In the genomic region with DNA sequence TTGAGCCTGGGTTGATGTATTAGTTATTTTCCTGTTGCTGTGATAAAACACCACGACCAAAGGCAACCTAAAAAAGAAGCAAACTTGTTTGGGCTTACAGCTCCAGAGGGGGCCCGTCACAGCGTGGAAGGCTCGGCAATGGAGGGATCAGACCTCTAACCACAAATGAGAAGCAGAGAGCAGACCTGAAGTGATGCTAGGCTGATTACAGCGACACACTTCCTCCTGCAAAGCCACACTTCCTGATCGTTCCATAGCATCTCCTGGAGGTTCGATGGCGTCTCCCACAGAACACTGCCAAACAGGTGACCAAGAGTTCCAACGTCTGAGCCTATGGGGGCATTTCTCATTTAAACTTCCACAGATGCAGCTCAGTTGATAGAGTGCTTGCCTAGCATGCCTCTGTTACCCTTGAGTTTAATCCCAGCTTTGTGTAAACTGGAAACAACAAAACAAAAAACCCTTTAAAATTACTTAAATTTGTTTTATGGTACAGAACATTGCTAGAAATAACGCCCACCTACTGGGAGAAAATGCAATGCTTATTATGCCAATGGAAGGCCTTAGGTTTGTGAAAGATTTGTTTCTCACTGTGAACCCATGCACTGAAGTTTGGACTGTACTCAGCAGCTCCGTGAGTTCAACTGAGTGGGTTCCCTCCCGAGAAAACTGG, we compare ENCODE assay signal across 27 mouse cellular contexts.
DNase-seq lines count a peak whose midpoint lies in the region; ATAC-seq and TF ChIP-seq lines count a peak whose summit lies in the region.
"Had no signal": no experiment of that assay in that cellular context is flagged by ENCODE, and none has a peak within 500 bp of the region (broad histone marks: within the 10 kb centered on the region; RNA-seq: fewer than 3 reads in every experiment).

No protein-coding gene starts in this region.

- 76% methylated on average over 12 of the region's 12 CpGs for WGBS in heart, embryonic 10.5 days
- 23% methylated on average over 12 of the region's 12 CpGs for WGBS in liver, embryonic 14.5 days (ENCODE audit: insufficient replicate concordance)
- 84% methylated on average over 12 of the region's 12 CpGs for WGBS in stomach, postnatal 0 days
- WGBS in intestine, embryonic 16.5 days: 82% methylated on average over 12 of the region's 12 CpGs

- H3K9me3 ChIP-seq in heart, embryonic 10.5 days: no peaks in the 10 kb centered on the region
- H3K9me3 ChIP-seq in liver, embryonic 14.5 days (ENCODE audit: control insufficient read depth, low read length): no peaks in the 10 kb centered on the region
- no peaks in the 10 kb centered on the region for H3K9me3 ChIP-seq in stomach, postnatal 0 days (ENCODE audit: control insufficient read depth, low read length)
- no peaks in the 10 kb centered on the region for H3K9me3 ChIP-seq in intestine, embryonic 16.5 days (ENCODE audit: control insufficient read depth, low read length)
- H3K9me3 ChIP-seq: embryonic facial prominence, embryonic 12.5 days; hindbrain, embryonic 13.5 days; kidney, embryonic 15.5 days; midbrain, embryonic 13.5 days; neural tube, embryonic 13.5 days; stomach, embryonic 15.5 days had no signal

- no peak overlapping the region for H3K27ac ChIP-seq in heart, embryonic 10.5 days
- peak overlapping the region; percentile 3; the same call in 1 of the 2 replicates for H3K27ac ChIP-seq in liver, embryonic 14.5 days
- H3K27ac ChIP-seq in stomach, postnatal 0 days (replicated peaks): no peak overlapping the region
- no peak overlapping the region for H3K27ac ChIP-seq in intestine, embryonic 16.5 days (ENCODE audit: low read length)
- H3K27ac ChIP-seq: embryonic facial prominence, embryonic 12.5 days; hindbrain, embryonic 13.5 days; kidney, embryonic 15.5 days; midbrain, embryonic 13.5 days; neural tube, embryonic 13.5 days; stomach, embryonic 15.5 days had no signal

- no peak overlapping the region for H3K4me3 ChIP-seq in heart, embryonic 10.5 days
- no peak overlapping the region for H3K4me3 ChIP-seq in liver, embryonic 14.5 days (ENCODE audit: insufficient read depth in 1 of 2, low read depth in 2 of 2, low read length in 2 of 2)
- H3K4me3 ChIP-seq in stomach, postnatal 0 days (ENCODE audit: low read depth, low read length): no peak overlapping the region
- H3K4me3 ChIP-seq in intestine, embryonic 16.5 days (ENCODE audit: low read length): no peak overlapping the region
- H3K4me3 ChIP-seq: embryonic facial prominence, embryonic 12.5 days; hindbrain, embryonic 13.5 days; kidney, embryonic 15.5 days; midbrain, embryonic 13.5 days; neural tube, embryonic 13.5 days; stomach, embryonic 15.5 days had no signal

- peaks cover 5% of the 10 kb centered on the region for H3K4me1 ChIP-seq in heart, embryonic 10.5 days
- H3K4me1 ChIP-seq in liver, embryonic 14.5 days (replicated peaks; ENCODE audit: control insufficient read depth in 2 of 2, insufficient read depth in 2 of 2, low read length in 1 of 2): peaks cover 39 to 41% of the 10 kb centered on the region in 2 experiments
- H3K4me1 ChIP-seq in stomach, postnatal 0 days (replicated peaks; ENCODE audit: control insufficient read depth, insufficient read depth): no peaks in the 10 kb centered on the region
- H3K4me1 ChIP-seq in intestine, embryonic 16.5 days (ENCODE audit: control insufficient read depth, insufficient read depth, low read length): no peaks in the 10 kb centered on the region
- H3K4me1 ChIP-seq: embryonic facial prominence, embryonic 12.5 days; hindbrain, embryonic 13.5 days; kidney, embryonic 15.5 days; midbrain, embryonic 13.5 days; neural tube, embryonic 13.5 days; stomach, embryonic 15.5 days had no signal

- H3K27me3 ChIP-seq in heart, embryonic 10.5 days (ENCODE audit: insufficient read depth, poor library complexity, severe bottlenecking): no peaks in the 10 kb centered on the region
- H3K27me3 ChIP-seq in liver, embryonic 14.5 days (ENCODE audit: control insufficient read depth, insufficient read depth, low read length): no peaks in the 10 kb centered on the region
- H3K27me3 ChIP-seq in stomach, postnatal 0 days (ENCODE audit: control insufficient read depth, insufficient read depth, low read length): no peaks in the 10 kb centered on the region
- no peaks in the 10 kb centered on the region for H3K27me3 ChIP-seq in intestine, embryonic 16.5 days (replicated peaks; ENCODE audit: control insufficient read depth, insufficient read depth, low read length)
- H3K27me3 ChIP-seq: embryonic facial prominence, embryonic 12.5 days; hindbrain, embryonic 13.5 days; kidney, embryonic 15.5 days; midbrain, embryonic 13.5 days; neural tube, embryonic 13.5 days; stomach, embryonic 15.5 days had no signal

- TF ChIP-seq CTCF in liver, embryonic 14.5 days (IDR thresholded peaks at IDR 0.05; ENCODE audit: low read depth): no peak
- TF ChIP-seq CTCF in stomach, postnatal 0 days (IDR thresholded peaks at IDR 0.05; ENCODE audit: low read depth): no peak

- DNase-seq in heart, embryonic 10.5 days (ENCODE audit: low spot score): peak; percentile 13
- no peak for DNase-seq in heart, postnatal 10 days
- DNase-seq in liver, embryonic 14.5 days (ENCODE audit: low read depth in 3 of 3, low spot score in 3 of 3): no peak
- no peak for DNase-seq in gastrocnemius, postnatal 4 days (ENCODE audit: low spot score in 2 of 2)
- DNase-seq in stomach, postnatal 0 days (ENCODE audit: low spot score): no peak
- DNase-seq: adrenal gland, adult 8-10 months; cerebellum, adult 8-10 months; cerebellum, postnatal 25 days; gastrocnemius, postnatal 25 days; heart, postnatal 36 days; kidney, adult 18-20 months; kidney, postnatal 25 days; left cerebral cortex, postnatal 4 days; lung, embryonic 14.5 days; lung, postnatal 14 days; right cerebral cortex, postnatal 14 days; thymus, postnatal 14 days had no signal

- intact Hi-C loops in heart, postnatal 10 days (cut with DNase I): no loop called here

- ATAC-seq in granulocyte monocyte progenitor cell, adult 5-6 weeks (replicated peaks; ENCODE audit: poor library complexity, severe bottlenecking): peak; percentile 90
- ATAC-seq in liver, embryonic 14.5 days (ENCODE audit: insufficient read depth): no peak
- peak; percentile 68 for ATAC-seq in megakaryocyte progenitor cell, adult 5-6 weeks (replicated peaks; ENCODE audit: poor library complexity)
- no peak for ATAC-seq in stomach, postnatal 0 days (ENCODE audit: low FRiP score, low TSS enrichment)
- ATAC-seq in intestine, embryonic 16.5 days: no peak
- ATAC-seq: forebrain, embryonic 14.5 days; midbrain, embryonic 13.5 days had no signal

- H3K9ac ChIP-seq in liver, embryonic 14.5 days (replicated peaks): no peak overlapping the region
- H3K9ac ChIP-seq in stomach, postnatal 0 days (ENCODE audit: low read length): no peak overlapping the region
- H3K9ac ChIP-seq in intestine, embryonic 16.5 days (ENCODE audit: low read depth, low read length): no peak overlapping the region
- H3K9ac ChIP-seq: embryonic facial prominence, embryonic 12.5 days; hindbrain, embryonic 13.5 days; kidney, embryonic 15.5 days; lung, embryonic 14.5 days; midbrain, embryonic 13.5 days; neural tube, embryonic 13.5 days; stomach, embryonic 15.5 days had no signal

- no peak overlapping the region for H3K4me2 ChIP-seq in liver, embryonic 14.5 days (ENCODE audit: low read depth)
- no peak overlapping the region for H3K4me2 ChIP-seq in stomach, postnatal 0 days (replicated peaks; ENCODE audit: low read depth)
- no peak overlapping the region for H3K4me2 ChIP-seq in intestine, embryonic 16.5 days (ENCODE audit: low read depth, low read length)
- H3K4me2 ChIP-seq: embryonic facial prominence, embryonic 12.5 days; hindbrain, embryonic 13.5 days; kidney, embryonic 15.5 days; lung, embryonic 14.5 days; midbrain, embryonic 13.5 days; neural tube, embryonic 13.5 days; stomach, embryonic 15.5 days had no signal

- H3K36me3 ChIP-seq in heart, embryonic 10.5 days: no peaks in the 10 kb centered on the region
- H3K36me3 ChIP-seq in liver, embryonic 14.5 days (replicated peaks; ENCODE audit: control insufficient read depth, insufficient read depth, low read depth): no peaks in the 10 kb centered on the region
- no peaks in the 10 kb centered on the region for H3K36me3 ChIP-seq in stomach, postnatal 0 days (ENCODE audit: control insufficient read depth, insufficient read depth, low read length)
- H3K36me3 ChIP-seq in intestine, embryonic 16.5 days (ENCODE audit: control insufficient read depth, insufficient read depth, low read length): no peaks in the 10 kb centered on the region
- H3K36me3 ChIP-seq: embryonic facial prominence, embryonic 12.5 days; hindbrain, embryonic 13.5 days; kidney, embryonic 15.5 days; midbrain, embryonic 13.5 days; neural tube, embryonic 13.5 days; stomach, embryonic 15.5 days had no signal

- no peak for TF ChIP-seq EP300 in liver, embryonic 14.5 days (IDR thresholded peaks at IDR 0.05; ENCODE audit: low read depth)
- no peak for TF ChIP-seq EP300 in stomach, postnatal 0 days (optimal IDR thresholded peaks at IDR 0.05)

Comparison
In these comparisons a context has a peak if more than half of its experiments do, and no peak if none do; other contexts are left out.
1. ATAC-seq: peak in granulocyte monocyte progenitor cell, adult 5-6 weeks (single experiment) and megakaryocyte progenitor cell, adult 5-6 weeks (single experiment); none in liver, embryonic 14.5 days (single experiment), stomach, postnatal 0 days (single experiment) and intestine, embryonic 16.5 days (single experiment).